Mouse (Mus musculus) ES-Bruce4 (cell line): ENCODE results near the gene Cxcl9.

Experiments used
- CTCF ChIP-seq: IDR thresholded peaks from one replicate; pipeline ENCODE4 v1.8.1; 2011; ENCODE audit warnings: low read depth, low read length
- POLR2A ChIP-seq: IDR thresholded peaks from one replicate; pipeline ENCODE4 v1.8.1; 2011; ENCODE audit warnings: low read length; ENCODE audit not compliant: insufficient read depth

- TF ChIP-seq POLR2A (no peak), CTCF (no peak)
Measured at GRCm38 (mm10) chr5:92368392-92368791, 40.5 kb upstream of the Cxcl9 start.
